Mouse (Mus musculus): Measurements from ENCODE around the gene Slc43a2. TPM values are rescaled to one million over a fixed set of nuclear protein-coding genes. Genes with fewer than 3 reads are reported as not detected.
A peak's percentile ranks its signal among the peaks of the same experiment; 100 is the strongest.
"Not testable (repeated sequence)": the region's sequence is repeated elsewhere in the genome, so short reads cannot be mapped to it uniquely, and the experiment has no call there.

Gene Slc43a2
- polyA plus RNA-seq, 1 experiment from 2014 or later = 17.5 TPM

GRCm38 (mm10) chr11:75585978-75586377 is 54.5 kb downstream of the Slc43a2 start:
- no peak overlapping the region for H3K27ac ChIP-seq (replicated peaks)
- no peak overlapping the region for H3K9ac ChIP-seq
- no peaks in the 10 kb centered on the region for H3K9me3 ChIP-seq
- no peak for ATAC-seq (ENCODE audit: low read depth)
- no peaks in the 10 kb centered on the region for H3K36me3 ChIP-seq
- H3K4me1 ChIP-seq (replicated peaks) = peaks cover 31% of the 10 kb centered on the region
- H3K4me2 ChIP-seq = no peak overlapping the region
- 81% methylated on average over 5 of the region's 5 CpGs for WGBS
- no peaks in the 10 kb centered on the region for H3K27me3 ChIP-seq
- H3K4me3 ChIP-seq = no peak overlapping the region

- no peak for ATAC-seq (ENCODE audit: low read depth)
- H3K4me2 ChIP-seq = peak overlapping the region; percentile 80; the same call in 1 of the 2 replicates
- no peaks in the 10 kb centered on the region for H3K27me3 ChIP-seq
- 83% methylated on average over 5 of the region's 5 CpGs for WGBS
- peak overlapping the region; percentile 99; the same call in 1 of the 2 replicates for H3K9ac ChIP-seq
- H3K27ac ChIP-seq (replicated peaks) = peak overlapping the region; percentile 94
- H3K9me3 ChIP-seq = no peaks in the 10 kb centered on the region
- no peaks in the 10 kb centered on the region; the same call in 1 of the 2 replicates for H3K36me3 ChIP-seq
- H3K4me3 ChIP-seq = no peak overlapping the region
- peaks cover 35% of the 10 kb centered on the region for H3K4me1 ChIP-seq (replicated peaks)
These were observed 55.5 kb downstream of the Slc43a2 start for GRCm38 (mm10) chr11:75586963-75587362.

GRCm38 (mm10) chr11:75587493-75588284 is 56.2 kb downstream of the Slc43a2 start, which contains the start of gene Pitpna:
TSS of gene Pitpna (plus strand) at chr11:75588097.
- peak within 1 kb of the TSS; percentile 98 for H3K4me3 ChIP-seq
- no peaks in the 10 kb centered on the region for H3K9me3 ChIP-seq
- peak; percentile 94 for ATAC-seq (ENCODE audit: low read depth)
- H3K27me3 ChIP-seq = no peaks in the 10 kb centered on the region
- peak within 1 kb of the TSS; percentile 80 for H3K4me2 ChIP-seq
- peak within 1 kb of the TSS; percentile 94 for H3K27ac ChIP-seq (replicated peaks)
- WGBS = 5% methylated on average over 49 of the region's 49 CpGs
- H3K36me3 ChIP-seq = peaks cover 6% of the 10 kb centered on the region
- peaks cover 36% of the 10 kb centered on the region for H3K4me1 ChIP-seq (replicated peaks)
- H3K9ac ChIP-seq = peak within 1 kb of the TSS; percentile 99

- WGBS = 1% methylated on average over 36 of the region's 37 CpGs
- H3K4me1 ChIP-seq (replicated peaks) = peaks cover 36% of the 10 kb centered on the region
- H3K36me3 ChIP-seq = peaks cover 13% of the 10 kb centered on the region
- H3K9me3 ChIP-seq = no peaks in the 10 kb centered on the region
- peak overlapping the region; percentile 80 for H3K4me2 ChIP-seq
- peak overlapping the region; percentile 98 for H3K4me3 ChIP-seq
- H3K27ac ChIP-seq (replicated peaks) = peak overlapping the region; percentile 94
- H3K9ac ChIP-seq = peak overlapping the region; percentile 99
- peak; percentile 76 for ATAC-seq (ENCODE audit: low read depth)
- H3K27me3 ChIP-seq = no peaks in the 10 kb centered on the region
These were observed 56.9 kb downstream of the Slc43a2 start for GRCm38 (mm10) chr11:75588285-75588941.

GRCm38 (mm10) chr11:75592612-75593011 is 61.1 kb downstream of the Slc43a2 start:
- Histone ChIP-seq H3K4me1 (replicated peaks) (peaks cover 33% of the 10 kb centered on the region), H3K4me3 (no peak overlapping the region), H3K27me3 (no peaks in the 10 kb centered on the region), H3K9me3 (no peaks in the 10 kb centered on the region), H3K9ac (no peak overlapping the region), H3K36me3 (peaks cover 52% of the 10 kb centered on the region), H3K4me2 (no peak overlapping the region), H3K27ac (replicated peaks) (no peak overlapping the region)
- 89% methylated on average over 5 of the region's 5 CpGs for WGBS
- ATAC-seq (ENCODE audit: low read depth) = no peak

GRCm38 (mm10) chr11:75594431-75594830 is 62.9 kb downstream of the Slc43a2 start:
- H3K36me3 ChIP-seq = peaks cover 69% of the 10 kb centered on the region
- H3K27ac ChIP-seq (replicated peaks) = no peak overlapping the region
- H3K9ac ChIP-seq = no peak overlapping the region
- H3K4me1 ChIP-seq (replicated peaks) = peaks cover 21% of the 10 kb centered on the region
- H3K4me3 ChIP-seq = no peak overlapping the region
- H3K27me3 ChIP-seq = no peaks in the 10 kb centered on the region
- 87% methylated on average over 9 of the region's 9 CpGs for WGBS
- ATAC-seq (ENCODE audit: low read depth) = no peak
- no peaks in the 10 kb centered on the region for H3K9me3 ChIP-seq
- no peak overlapping the region for H3K4me2 ChIP-seq

- no peak for ATAC-seq (ENCODE audit: low read depth)
- Histone ChIP-seq H3K9me3 (no peaks in the 10 kb centered on the region), H3K4me3 (no peak overlapping the region), H3K9ac (no peak overlapping the region), H3K27ac (replicated peaks) (no peak overlapping the region), H3K4me1 (replicated peaks) (0 out of 2 replicates have a peak, but pooled peaks cover 12% of the 10 kb centered on the region), H3K36me3 (peaks cover 75% of the 10 kb centered on the region), H3K27me3 (no peaks in the 10 kb centered on the region), H3K4me2 (no peak overlapping the region)
- 81% methylated on average over 2 of the region's 2 CpGs for WGBS
These were observed 63.9 kb downstream of the Slc43a2 start for GRCm38 (mm10) chr11:75595404-75595803.

GRCm38 (mm10) chr11:75595816-75596215 is 64.3 kb downstream of the Slc43a2 start:
- H3K27ac ChIP-seq (replicated peaks) = no peak overlapping the region
- H3K4me1 ChIP-seq (replicated peaks) = 0 out of 2 replicates have a peak, but pooled peaks cover 10% of the 10 kb centered on the region
- 85% methylated on average over 7 of the region's 7 CpGs for WGBS
- no peaks in the 10 kb centered on the region for H3K27me3 ChIP-seq
- no peaks in the 10 kb centered on the region for H3K9me3 ChIP-seq
- no peak for ATAC-seq (ENCODE audit: low read depth)
- peaks cover 79% of the 10 kb centered on the region for H3K36me3 ChIP-seq
- no peak overlapping the region for H3K4me3 ChIP-seq
- H3K4me2 ChIP-seq = no peak overlapping the region
- no peak overlapping the region for H3K9ac ChIP-seq

GRCm38 (mm10) chr11:75596726-75597255 is 65.3 kb downstream of the Slc43a2 start:
- Histone ChIP-seq H3K4me2 (no peak overlapping the region), H3K27ac (replicated peaks) (no peak overlapping the region; the same call in 1 of the 2 replicates), H3K9me3 (no peaks in the 10 kb centered on the region), H3K9ac (no peak overlapping the region), H3K4me1 (replicated peaks) (0 out of 2 replicates have a peak, but pooled peaks cover 7% of the 10 kb centered on the region), H3K27me3 (no peaks in the 10 kb centered on the region), H3K4me3 (no peak overlapping the region), H3K36me3 (peaks cover 89% of the 10 kb centered on the region)
- no peak for ATAC-seq (ENCODE audit: low read depth)
- WGBS = 91% methylated on average over 3 of the region's 3 CpGs

GRCm38 (mm10) chr11:75598004-75598403 is 66.5 kb downstream of the Slc43a2 start:
- Histone ChIP-seq H3K4me1 (replicated peaks) (0 out of 2 replicates have a peak, but pooled peaks cover 4% of the 10 kb centered on the region), H3K4me3 (no peak overlapping the region), H3K27ac (replicated peaks) (no peak overlapping the region), H3K27me3 (no peaks in the 10 kb centered on the region), H3K36me3 (peaks cover 92% of the 10 kb centered on the region), H3K9ac (no peak overlapping the region), H3K4me2 (no peak overlapping the region), H3K9me3 (no peaks in the 10 kb centered on the region)
- no peak for ATAC-seq (ENCODE audit: low read depth)
- WGBS = 93% methylated on average over 6 of the region's 6 CpGs

- H3K9ac ChIP-seq; H3K4me2 ChIP-seq; H3K27me3 ChIP-seq; H3K4me1 ChIP-seq (replicated peaks); H3K4me3 ChIP-seq; H3K27ac ChIP-seq (replicated peaks); H3K9me3 ChIP-seq; ATAC-seq (ENCODE audit: low read depth): not testable (repeated sequence)
- WGBS = 92% methylated on average over 17 of the region's 17 CpGs
- H3K36me3 ChIP-seq = peaks cover 89% of the 10 kb centered on the region
These were observed 68.3 kb downstream of the Slc43a2 start for GRCm38 (mm10) chr11:75599802-75600201.

- peaks cover 90% of the 10 kb centered on the region for H3K36me3 ChIP-seq
- no peak overlapping the region for H3K4me3 ChIP-seq
- no peak overlapping the region for H3K27ac ChIP-seq (replicated peaks)
- no peak for ATAC-seq (ENCODE audit: low read depth)
- H3K27me3 ChIP-seq = no peaks in the 10 kb centered on the region
- H3K9ac ChIP-seq = no peak overlapping the region
- no peaks in the 10 kb centered on the region for H3K4me1 ChIP-seq (replicated peaks)
- no peaks in the 10 kb centered on the region for H3K9me3 ChIP-seq
- H3K4me2 ChIP-seq = no peak overlapping the region
- 91% methylated on average over 5 of the region's 5 CpGs for WGBS
These were observed 73.3 kb downstream of the Slc43a2 start for GRCm38 (mm10) chr11:75604826-75605225.

Measured in neural tube, embryonic 13.5 days (tissue).